Mouse (Mus musculus) ES-Bruce4 (cell line): ENCODE measurements around the gene Tekt2. TPM values are rescaled to one million over a fixed set of nuclear protein-coding genes. Genes with fewer than 3 reads are reported as not detected.

Experiments used
- H3K27ac ChIP-seq: 2 replicates; pipeline ENCODE4 v1.5.1; 2012; ENCODE audit warnings: low read length, inconsistent platforms; ENCODE audit not compliant: insufficient read depth
- H3K27me3 ChIP-seq: 2 replicates; pipeline ENCODE4 v1.6.1; 2012; ENCODE audit warnings: mild to moderate bottlenecking, low read length, inconsistent platforms; ENCODE audit not compliant: control insufficient read depth, poor library complexity, insufficient read depth, severe bottlenecking
- H3K36me3 ChIP-seq: 2 replicates; pipeline ENCODE4 v1.6.1; 2012; ENCODE audit warnings: inconsistent platforms, mild to moderate bottlenecking, low read length, moderate library complexity; ENCODE audit not compliant: control insufficient read depth, poor library complexity, insufficient read depth, severe bottlenecking
- H3K4me1 ChIP-seq: one replicate; pipeline ENCODE4 v1.8.1; 2011; ENCODE audit warnings: low read length; ENCODE audit not compliant: control insufficient read depth, insufficient read depth
- H3K4me3 ChIP-seq: 2 replicates; pipeline ENCODE4 v1.5.1; 2011; ENCODE audit warnings: low read depth, mild to moderate bottlenecking, low read length
- H3K9ac ChIP-seq: 2 replicates; pipeline ENCODE4 v1.6.1; 2012; ENCODE audit warnings: low read depth, mild to moderate bottlenecking, inconsistent platforms; ENCODE audit not compliant: poor library complexity, severe bottlenecking
- H3K9me3 ChIP-seq: replicated peaks from 2 replicates; pipeline ENCODE4 v1.6.1; 2012; ENCODE audit warnings: mild to moderate bottlenecking, low read length, inconsistent platforms; ENCODE audit not compliant: control insufficient read depth, poor library complexity, insufficient read depth, severe bottlenecking
- CTCF ChIP-seq: IDR thresholded peaks from one replicate; pipeline ENCODE4 v1.8.1; 2011; ENCODE audit warnings: low read depth, low read length
- EP300 ChIP-seq: IDR thresholded peaks from 2 replicates; pipeline ENCODE4 v1.6.1; 2011; ENCODE audit warnings: low read depth, low read length; ENCODE audit not compliant: insufficient read depth
- POLR2A ChIP-seq: IDR thresholded peaks from one replicate; pipeline ENCODE4 v1.8.1; 2011; ENCODE audit warnings: low read length; ENCODE audit not compliant: insufficient read depth
- polyA plus RNA-seq: library from polyadenylated mRNA; stranded (reverse); fragments of >200 nt; gene quantifications from 2 replicates; pipeline ENCODE4 v1.2.4, GENCODE M21; 2011; ENCODE audit warnings: low read depth; ENCODE audit not compliant: missing spikeins, insufficient read depth, insufficient read length

The Tekt2 gene
- polyA plus RNA-seq, 1 experiment, result 5.9 TPM

DNA sequence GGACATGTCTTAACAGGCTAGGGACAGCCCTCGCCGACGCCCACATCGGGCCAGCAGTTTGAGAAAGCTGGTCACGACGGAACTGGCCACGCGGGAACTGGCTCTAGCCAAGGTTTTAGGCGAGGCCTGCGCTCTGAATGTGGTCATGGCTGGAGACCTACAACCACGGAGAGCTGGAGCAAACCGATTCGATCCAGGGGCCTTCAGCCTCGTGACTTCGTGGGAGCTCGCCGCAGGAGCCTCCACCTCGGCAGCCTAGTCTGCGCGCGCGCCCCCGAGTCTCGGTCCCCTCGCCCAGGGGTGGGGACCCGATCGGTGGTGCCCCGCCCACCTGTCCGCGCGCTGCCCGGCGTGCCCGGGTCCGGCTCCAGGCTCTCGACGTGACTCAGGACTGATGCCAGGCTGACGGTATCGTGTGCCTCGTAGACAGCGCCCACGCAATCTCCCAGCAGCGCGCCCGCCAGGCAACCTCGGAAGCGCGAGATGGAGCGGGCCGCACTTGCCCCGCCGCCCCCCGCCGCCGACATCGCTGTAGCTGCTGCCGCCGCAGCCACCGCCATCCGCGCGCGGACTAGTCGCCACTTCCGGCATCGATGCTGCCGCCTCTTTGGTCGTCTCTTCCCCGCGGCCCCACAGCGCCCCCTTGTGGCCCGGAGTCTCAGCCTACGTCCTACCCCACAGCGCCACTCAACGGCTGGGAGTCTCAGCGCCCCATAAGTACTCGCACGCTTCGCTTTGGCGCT is 4.2 kb downstream of the Tekt2 start, which contains the start of gene Adprhl2:
Adprhl2 (minus strand) TSS at position 593 of the 743 bp plus-strand sequence.
- peak; percentile 84; the same call in 1 of the 2 replicates for TF ChIP-seq EP300
- no peak for TF ChIP-seq POLR2A
- peak; percentile 100 for TF ChIP-seq CTCF
- H3K36me3 ChIP-seq, result peaks cover 20% of the 10 kb centered on the region
- H3K9ac ChIP-seq, result peak within 1 kb of the TSS; percentile 89
- H3K27ac ChIP-seq, result peak within 1 kb of the TSS; percentile 37
- no peaks in the 10 kb centered on the region for H3K9me3 ChIP-seq
- H3K4me1 ChIP-seq, result peaks cover 5% of the 10 kb centered on the region
- peak within 1 kb of the TSS; percentile 93 for H3K4me3 ChIP-seq
- H3K27me3 ChIP-seq, result no peaks in the 10 kb centered on the region

DNA sequence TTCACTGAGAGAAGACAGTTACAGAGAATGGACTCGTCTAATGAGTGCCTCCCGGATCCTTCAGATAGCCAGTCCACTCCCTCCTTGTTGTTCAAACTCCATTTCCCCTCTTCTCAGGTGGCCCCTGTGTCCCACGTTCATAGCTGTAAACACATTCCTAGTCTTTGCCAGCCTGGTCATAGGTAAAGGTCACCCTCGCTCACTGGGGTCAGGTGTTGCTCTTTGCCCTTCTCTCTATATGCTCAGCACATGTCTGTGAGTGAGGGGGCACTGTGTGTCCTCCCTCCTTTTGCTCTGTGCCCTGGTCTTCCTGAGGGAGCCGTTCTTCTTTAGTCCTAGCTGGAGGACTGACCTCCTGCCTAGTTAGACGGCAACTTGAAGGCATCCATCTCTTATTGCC is 5.7 kb downstream of the Tekt2 start:
- H3K4me3 ChIP-seq, result no peak overlapping the region
- no peaks in the 10 kb centered on the region for H3K9me3 ChIP-seq
- H3K27me3 ChIP-seq, result no peaks in the 10 kb centered on the region
- TF ChIP-seq EP300 (no peak), CTCF (no peak), POLR2A (no peak)
- peaks cover 2% of the 10 kb centered on the region for H3K4me1 ChIP-seq
- H3K9ac ChIP-seq, result no peak overlapping the region
- peaks cover 26% of the 10 kb centered on the region for H3K36me3 ChIP-seq
- no peak overlapping the region for H3K27ac ChIP-seq

DNA sequence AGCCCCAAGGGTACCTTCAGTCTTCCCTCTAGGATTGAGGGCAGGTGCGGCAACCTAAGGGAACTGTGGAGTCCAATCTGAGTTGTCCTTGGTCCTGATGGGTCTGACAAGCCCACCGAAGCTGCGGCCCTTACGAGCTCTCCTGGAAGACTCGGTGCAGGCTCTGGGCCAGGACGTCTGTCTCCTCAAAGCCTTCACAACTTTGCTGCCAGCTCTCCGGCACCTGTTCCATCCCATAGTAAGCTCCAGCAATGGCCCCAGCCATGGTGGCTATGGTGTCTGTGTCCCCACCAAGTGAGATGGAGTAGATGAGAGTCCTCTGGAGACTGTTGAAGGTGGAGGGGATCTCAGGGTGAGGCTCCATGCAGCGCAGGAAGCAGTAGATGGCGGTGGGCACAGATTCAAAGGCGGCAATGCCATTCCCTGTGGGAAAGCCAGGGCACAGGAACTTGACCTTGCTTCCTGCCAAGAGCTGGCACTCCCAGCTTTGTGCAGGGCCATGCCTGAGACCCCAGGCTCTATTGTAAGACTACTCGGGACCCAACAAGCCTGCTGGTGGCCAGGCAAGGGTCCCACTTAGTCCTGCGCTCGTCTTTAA is 8.9 kb downstream of the Tekt2 start:
- H3K36me3 ChIP-seq, result peaks cover 26% of the 10 kb centered on the region
- no peak overlapping the region for H3K4me3 ChIP-seq

DNA sequence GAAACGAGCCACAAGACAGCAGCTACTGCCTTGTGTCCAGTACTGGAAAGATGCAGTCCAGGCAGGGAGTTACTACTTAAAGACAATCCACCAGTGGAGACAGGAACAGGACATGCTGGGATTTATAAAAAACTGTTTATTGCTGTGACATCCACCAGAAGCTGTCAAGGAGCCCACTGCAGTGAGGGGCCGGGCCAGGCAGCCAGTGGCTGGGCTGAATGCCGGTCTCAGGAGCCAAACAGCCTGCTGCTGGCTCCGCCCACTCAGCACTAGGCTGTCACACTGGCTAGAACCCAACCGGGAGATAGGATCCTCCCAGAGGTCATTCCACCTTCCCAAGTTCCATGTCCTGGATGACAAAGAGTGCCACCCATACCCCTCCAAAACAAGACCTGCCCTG is 9.6 kb downstream of the Tekt2 start:
- Histone ChIP-seq H3K4me1 (no peaks in the 10 kb centered on the region), H3K9me3 (no peaks in the 10 kb centered on the region), H3K4me3 (no peak overlapping the region), H3K27me3 (no peaks in the 10 kb centered on the region), H3K9ac (no peak overlapping the region), H3K27ac (no peak overlapping the region), H3K36me3 (peaks cover 26% of the 10 kb centered on the region)
- no peak for TF ChIP-seq EP300
- TF ChIP-seq POLR2A, result no peak
- TF ChIP-seq CTCF, result no peak

More for the DNA sequence above, 8.9 kb downstream of the Tekt2 start:
- no peak overlapping the region for H3K9ac ChIP-seq
- TF ChIP-seq EP300 (no peak), CTCF (no peak), POLR2A (no peak)
- H3K27me3 ChIP-seq, result no peaks in the 10 kb centered on the region
- H3K27ac ChIP-seq, result no peak overlapping the region
- no peaks in the 10 kb centered on the region for H3K4me1 ChIP-seq
- H3K9me3 ChIP-seq, result no peaks in the 10 kb centered on the region

DNA sequence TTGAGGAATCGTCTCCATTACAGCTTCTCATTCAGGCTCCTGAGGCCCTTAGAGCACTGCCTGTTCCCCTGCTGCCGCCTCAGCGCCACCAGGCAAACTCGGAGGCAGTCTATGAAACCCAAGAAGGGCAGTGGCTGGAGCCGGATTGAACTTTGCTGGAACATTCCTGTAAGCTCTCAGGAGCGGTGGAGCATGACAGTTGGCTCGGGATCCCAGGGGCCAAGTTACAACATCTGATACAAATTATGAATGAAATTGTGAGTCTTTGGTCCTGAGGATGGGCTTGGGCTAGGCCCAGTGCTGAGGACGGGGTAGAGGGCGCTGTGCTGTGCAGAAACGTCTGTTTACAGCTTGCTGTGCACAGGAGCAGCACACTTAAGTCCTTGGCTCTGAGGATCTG is 11.1 kb downstream of the Tekt2 start:
- Histone ChIP-seq H3K9ac (no peak overlapping the region), H3K36me3 (peaks cover 26% of the 10 kb centered on the region), H3K4me1 (no peaks in the 10 kb centered on the region), H3K9me3 (no peaks in the 10 kb centered on the region), H3K4me3 (no peak overlapping the region), H3K27ac (no peak overlapping the region), H3K27me3 (no peaks in the 10 kb centered on the region)
- TF ChIP-seq CTCF (peak; percentile 62), POLR2A (no peak)

DNA sequence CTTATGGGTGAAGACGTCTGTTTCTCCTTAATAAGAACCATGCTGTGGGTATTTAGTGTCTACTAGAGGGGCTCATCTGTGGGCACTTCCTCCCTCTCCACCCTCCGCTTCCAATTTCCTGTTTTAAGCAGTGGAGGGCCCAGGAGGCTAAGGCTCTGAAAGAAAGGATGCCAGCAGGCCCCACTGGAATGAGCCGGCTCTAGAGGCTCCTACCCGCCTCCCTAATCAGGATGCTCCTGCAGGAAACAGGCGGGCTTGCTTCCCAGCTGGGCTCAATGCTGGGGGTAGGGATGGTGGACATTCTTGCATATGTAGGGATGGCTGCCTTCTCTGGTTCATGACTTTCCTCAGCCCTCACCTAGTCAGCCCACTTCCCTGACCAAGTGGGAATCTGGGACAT is 12.3 kb downstream of the Tekt2 start:
- Histone ChIP-seq H3K4me1 (no peaks in the 10 kb centered on the region), H3K27ac (no peak overlapping the region), H3K9ac (no peak overlapping the region), H3K4me3 (no peak overlapping the region), H3K27me3 (no peaks in the 10 kb centered on the region), H3K9me3 (no peaks in the 10 kb centered on the region), H3K36me3 (peaks cover 24% of the 10 kb centered on the region)
- TF ChIP-seq POLR2A (no peak), EP300 (no peak), CTCF (no peak)
